Mouse (Mus musculus) MEL (cell line): Measurements from ENCODE around the gene Catspere2.

Experiments used
- BHLHE40 ChIP-seq: IDR thresholded peaks from 2 replicates; pipeline ENCODE4 v1.6.1; 2012; ENCODE audit warnings: low read depth, mild to moderate bottlenecking, inconsistent platforms, low read length, improper control_type of control experiment, borderline replicate concordance
- CHD2 ChIP-seq: IDR thresholded peaks from 2 replicates; pipeline ENCODE4 v1.6.1; 2011; ENCODE audit warnings: low read length, improper control_type of control experiment
- CTCF ChIP-seq, 3 experiments: IDR thresholded peaks in 2 of 3; conservative IDR thresholded peaks in 1 of 3; 2 replicates each; pipeline ENCODE4 v1.5.1; 2011 to 2012; ENCODE audit warnings: low read length in 3 of 3, low read depth in 2 of 3, mild to moderate bottlenecking in 2 of 3, improper control_type of control experiment in 1 of 3, inconsistent platforms in 1 of 3, mixed read lengths in 1 of 3, moderate library complexity in 1 of 3; ENCODE audit not compliant: control insufficient read depth in 1 of 3, insufficient read depth in 1 of 3, poor library complexity in 1 of 3, severe bottlenecking in 1 of 3
- E2F4 ChIP-seq: IDR thresholded peaks from 2 replicates; pipeline ENCODE4 v1.6.1; 2011; ENCODE audit warnings: low read depth, low read length, improper control_type of control experiment, borderline replicate concordance
- EP300 ChIP-seq, 2 experiments: IDR thresholded peaks; 2 replicates each; pipeline ENCODE4 v1.6.1; 2011; ENCODE audit warnings: improper control_type of control experiment in 2 of 2, low read length in 2 of 2, low read depth in 1 of 2, mild to moderate bottlenecking in 1 of 2
- GATA1 ChIP-seq: IDR thresholded peaks from 2 replicates; pipeline ENCODE4 v1.6.1; 2011; ENCODE audit warnings: low read depth, low read length, improper control_type of control experiment
- POLR2A ChIP-seq, 2 experiments: IDR thresholded peaks; 2 replicates each; pipeline ENCODE4 v1.6.1; 2011 to 2012; ENCODE audit warnings: low read length in 2 of 2, mild to moderate bottlenecking in 2 of 2, control low read depth in 1 of 2, improper control_type of control experiment in 1 of 2, low read depth in 1 of 2, moderate library complexity in 1 of 2; ENCODE audit not compliant: control insufficient read depth in 1 of 2, insufficient read depth in 1 of 2, poor library complexity in 1 of 2
- POLR2AphosphoS2 ChIP-seq: IDR thresholded peaks from 2 replicates; pipeline ENCODE4 v1.6.1; 2011; ENCODE audit warnings: low read length, improper control_type of control experiment
- ZC3H11A ChIP-seq: IDR thresholded peaks from 2 replicates; pipeline ENCODE4 v1.6.1; 2012; ENCODE audit warnings: low read depth, mild to moderate bottlenecking, inconsistent platforms, low read length, improper control_type of control experiment

DNA sequence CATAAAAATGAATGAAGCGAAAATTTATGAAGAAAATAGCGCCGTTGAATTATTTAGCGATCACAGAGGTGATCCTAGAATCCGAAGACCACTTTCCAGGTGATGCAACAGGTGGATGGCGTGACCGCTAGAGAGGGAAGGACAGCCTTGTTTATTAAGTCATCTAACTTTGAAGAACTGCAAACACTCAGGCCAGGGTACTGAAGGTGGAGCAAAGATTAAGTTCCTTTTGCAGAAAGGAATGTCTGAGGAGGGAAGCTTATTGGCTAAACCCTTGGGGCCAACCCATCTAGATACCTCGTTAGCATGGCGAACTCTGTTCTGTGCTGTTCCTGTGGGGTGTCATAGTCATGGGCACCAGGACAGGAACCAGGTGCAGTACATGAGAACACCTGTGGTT is 983 bp downstream of the Catspere2 start:
- no peak for TF ChIP-seq POLR2A (IDR thresholded peaks at IDR 0.05; ENCODE audit: control insufficient read depth in 1 of 2, insufficient read depth in 1 of 2, low read depth in 1 of 2, low read length in 2 of 2, poor library complexity in 1 of 2)
- TF ChIP-seq ZC3H11A, result no peak
- no peak for TF ChIP-seq POLR2AphosphoS2
- TF ChIP-seq CHD2, result no peak
- no peak for TF ChIP-seq E2F4
- TF ChIP-seq BHLHE40, result no peak
- no peak for TF ChIP-seq EP300 (IDR thresholded peaks at IDR 0.05; ENCODE audit: low read depth in 1 of 2, low read length in 2 of 2)
- no peak for TF ChIP-seq CTCF (IDR thresholded peaks at IDR 0.05 in 2 of 3, conservative IDR thresholded peaks at IDR 0.05 in 1 of 3; ENCODE audit: control insufficient read depth in 1 of 3, insufficient read depth in 1 of 3, low read depth in 2 of 3, low read length in 3 of 3, poor library complexity in 1 of 3, severe bottlenecking in 1 of 3)
- TF ChIP-seq GATA1, result no peak
